Mouse (Mus musculus) thymus, postnatal 36 days (tissue): Measurements from ENCODE around the gene Selenbp1.

Experiments used
- DNase-seq, 2 experiments: peaks; one replicate each; pipeline ENCODE4 v3.0.0; 2022; ENCODE audit warnings: mixed read lengths in 2 of 2

The Selenbp1 gene

DNA sequence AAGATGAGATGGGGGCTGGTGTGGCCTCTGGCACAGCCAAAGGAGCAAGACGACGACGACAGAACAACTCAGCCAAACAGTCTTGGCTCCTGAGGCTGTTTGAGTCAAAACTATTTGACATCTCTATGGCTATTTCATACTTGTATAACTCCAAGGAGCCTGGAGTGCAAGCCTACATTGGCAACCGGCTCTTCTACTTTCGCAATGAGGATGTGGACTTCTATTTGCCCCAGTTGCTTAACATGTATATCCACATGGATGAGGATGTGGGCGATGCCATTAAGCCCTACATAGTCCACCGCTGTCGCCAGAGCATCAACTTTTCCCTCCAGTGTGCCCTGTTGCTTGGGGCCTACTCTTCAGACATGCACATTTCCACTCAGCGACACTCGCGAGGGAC lies 51.5 kb downstream of the Selenbp1 start:
- DNase-seq = no peak

DNA sequence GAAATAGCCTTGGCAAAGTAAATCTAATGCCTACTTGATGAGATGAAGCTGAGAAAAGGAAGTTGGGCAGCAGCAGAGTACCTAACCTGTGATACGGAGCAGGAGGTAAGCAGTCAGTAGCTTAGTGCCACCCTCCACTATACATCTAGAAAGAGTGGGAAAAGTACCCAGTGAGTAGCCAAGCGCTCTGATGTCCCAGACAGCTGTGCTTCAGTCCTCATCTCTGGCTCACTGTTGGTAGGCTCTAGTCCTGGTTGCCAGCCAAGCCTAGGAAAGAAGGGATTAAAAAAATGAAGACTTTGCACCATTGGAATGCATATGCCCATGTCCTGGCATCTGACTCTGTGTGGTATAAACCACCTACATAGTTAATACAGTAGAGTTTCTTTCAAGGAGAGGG lies 52.7 kb downstream of the Selenbp1 start:
- DNase-seq = no peak

DNA sequence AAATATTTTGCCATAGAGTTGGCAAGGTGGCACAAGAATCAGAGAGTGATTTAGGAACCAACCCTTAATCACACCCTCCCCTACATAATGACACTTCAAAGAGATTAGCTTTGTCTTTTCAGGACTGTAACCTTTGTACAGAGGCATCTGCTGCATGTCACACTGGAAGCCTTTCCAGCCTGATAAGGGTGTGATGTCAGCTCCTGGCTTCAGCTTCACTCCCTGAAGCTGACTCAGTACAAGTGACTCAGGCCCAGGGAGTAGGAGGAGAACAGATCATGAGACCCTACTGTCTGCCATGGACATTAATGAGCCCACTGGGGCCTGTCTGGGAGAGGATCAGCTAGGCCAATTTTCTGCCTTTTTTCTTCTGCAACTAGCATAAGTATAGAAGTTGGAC lies 54.7 kb downstream of the Selenbp1 start:
- DNase-seq = no peak

- DNase-seq = no peak
Measured at GRCm38 (mm10) chr3:94989159-94989761, 56.4 kb downstream of the Selenbp1 start.
